Mouse (Mus musculus): ENCODE data around the gene Pabpc1l. TPM values are rescaled to one million over a fixed set of nuclear protein-coding genes. Genes with fewer than 3 reads are reported as not detected.
A peak's percentile ranks its signal among the peaks of the same experiment; 100 is the strongest.

The Pabpc1l gene
- polyA plus RNA-seq, 1 experiment: 0.97 TPM

DNA sequence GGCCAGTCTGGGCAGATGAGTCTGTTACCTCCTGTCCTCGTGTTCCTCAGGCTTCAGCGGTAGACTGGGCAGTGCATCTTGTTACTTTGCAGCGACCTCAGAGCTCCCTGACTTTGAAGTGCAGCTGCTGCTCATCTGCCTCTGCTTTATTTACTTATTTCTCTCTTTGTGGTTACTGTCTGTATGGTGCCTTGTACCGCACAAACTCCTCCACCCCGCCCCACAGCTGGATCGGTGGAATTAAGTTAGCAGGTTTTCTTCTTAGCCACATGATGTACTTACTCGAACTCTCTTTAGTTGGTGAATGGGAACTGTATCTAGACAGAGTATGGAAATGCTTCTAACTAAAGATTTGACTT, 59.1 kb downstream of the Pabpc1l start:
- H3K4me3 ChIP-seq (ENCODE audit: control insufficient read depth, insufficient read depth, low read length): no peak overlapping the region
- H3K4me1 ChIP-seq (replicated peaks; ENCODE audit: control insufficient read depth, insufficient read depth, low read length): peaks cover 51% of the 10 kb centered on the region
- no peaks in the 10 kb centered on the region for H3K27me3 ChIP-seq (ENCODE audit: control insufficient read depth, insufficient read depth, low read length)
- WGBS: 5% methylated on average over 7 of the region's 7 CpGs
- no peak for TF ChIP-seq CTCF (IDR thresholded peaks at IDR 0.05; ENCODE audit: borderline replicate concordance, control insufficient read depth, extremely low read depth, insufficient read depth, low read length, poor library complexity)
- no peak for TF ChIP-seq POLR2A (IDR thresholded peaks at IDR 0.05; ENCODE audit: control insufficient read depth, extremely low read depth, insufficient read depth, low read length, poor library complexity)
- peaks cover 76% of the 10 kb centered on the region for H3K36me3 ChIP-seq (ENCODE audit: control insufficient read depth, insufficient read depth, low read length)
- peak overlapping the region; percentile 100 for H3K27ac ChIP-seq (ENCODE audit: control insufficient read depth, insufficient read depth, low read length)
- peak; percentile 81 for DNase-seq

DNA sequence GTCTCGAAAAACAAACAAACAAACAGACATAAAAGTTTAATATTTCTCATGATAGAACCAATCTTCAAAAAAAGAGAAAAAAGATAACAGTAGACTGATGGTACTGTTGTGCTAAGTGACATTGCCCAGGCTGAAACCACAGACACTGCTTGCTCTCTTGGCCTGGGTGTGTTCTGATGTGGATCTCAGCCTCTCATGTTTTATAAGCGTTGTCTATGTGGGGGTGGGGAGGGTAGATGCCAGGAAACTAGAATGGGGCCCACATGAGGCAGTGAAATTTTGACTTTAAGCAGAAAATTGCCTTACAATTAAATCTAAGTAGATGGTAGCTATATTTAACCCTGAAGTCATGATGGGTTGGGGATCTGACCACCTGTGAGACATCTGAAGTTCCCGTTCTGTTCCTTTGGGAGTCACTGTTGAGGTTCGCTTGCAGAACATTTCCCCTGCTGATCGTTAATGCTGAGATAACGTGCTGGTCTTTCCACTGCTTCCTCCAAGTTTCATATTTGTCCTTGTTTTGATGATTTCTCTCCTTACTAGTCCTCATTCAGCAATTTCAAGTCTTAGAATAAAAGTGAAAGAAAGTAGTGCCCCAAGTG, 62.3 kb downstream of the Pabpc1l start:
- peaks cover 78% of the 10 kb centered on the region for H3K36me3 ChIP-seq (ENCODE audit: control insufficient read depth, insufficient read depth, low read length)
- WGBS: 63% methylated on average over 6 of the region's 6 CpGs

DNA sequence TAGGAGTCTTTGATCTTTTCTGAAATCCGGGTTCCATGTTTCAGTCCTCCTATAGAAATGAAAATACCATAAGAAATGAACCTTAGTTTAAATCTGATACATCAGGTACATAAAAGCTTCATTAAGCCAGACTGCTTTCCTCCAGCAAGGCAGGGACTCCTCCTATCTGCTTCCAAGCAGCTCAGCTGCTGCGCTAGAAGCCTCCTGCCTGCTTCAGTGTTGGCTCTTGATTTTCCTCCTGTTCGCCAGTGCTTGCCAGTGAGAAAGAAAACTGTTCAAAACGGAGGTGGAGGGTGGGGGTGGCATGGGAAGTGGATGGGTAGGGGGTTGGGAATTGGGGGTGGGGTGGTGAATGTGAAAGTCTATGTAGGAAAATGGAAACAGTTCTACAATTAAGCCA, 64.3 kb downstream of the Pabpc1l start:
- H3K36me3 ChIP-seq (ENCODE audit: control insufficient read depth, insufficient read depth, low read length): peaks cover 77% of the 10 kb centered on the region
- no peak for TF ChIP-seq CTCF (IDR thresholded peaks at IDR 0.05; ENCODE audit: borderline replicate concordance, control insufficient read depth, extremely low read depth, insufficient read depth, low read length, poor library complexity)
- no peak for TF ChIP-seq POLR2A (IDR thresholded peaks at IDR 0.05; ENCODE audit: control insufficient read depth, extremely low read depth, insufficient read depth, low read length, poor library complexity)
- H3K4me1 ChIP-seq (replicated peaks; ENCODE audit: control insufficient read depth, insufficient read depth, low read length): peaks cover 30% of the 10 kb centered on the region
- no peak for DNase-seq
- no peak overlapping the region for H3K4me3 ChIP-seq (ENCODE audit: control insufficient read depth, insufficient read depth, low read length)
- WGBS: 93% methylated on average over 4 of the region's 4 CpGs
- H3K27ac ChIP-seq (ENCODE audit: control insufficient read depth, insufficient read depth, low read length): no peak overlapping the region; the same call in 1 of the 2 replicates
- no peaks in the 10 kb centered on the region for H3K27me3 ChIP-seq (ENCODE audit: control insufficient read depth, insufficient read depth, low read length)

More for the DNA sequence above, 62.3 kb downstream of the Pabpc1l start:
- TF ChIP-seq POLR2A (IDR thresholded peaks at IDR 0.05; ENCODE audit: control insufficient read depth, extremely low read depth, insufficient read depth, low read length, poor library complexity): no peak
- TF ChIP-seq CTCF (IDR thresholded peaks at IDR 0.05; ENCODE audit: borderline replicate concordance, control insufficient read depth, extremely low read depth, insufficient read depth, low read length, poor library complexity): no peak
- peaks cover 39% of the 10 kb centered on the region for H3K4me1 ChIP-seq (replicated peaks; ENCODE audit: control insufficient read depth, insufficient read depth, low read length)
- peak overlapping the region; percentile 50 for H3K27ac ChIP-seq (ENCODE audit: control insufficient read depth, insufficient read depth, low read length)
- no peak overlapping the region for H3K4me3 ChIP-seq (ENCODE audit: control insufficient read depth, insufficient read depth, low read length)
- H3K27me3 ChIP-seq (ENCODE audit: control insufficient read depth, insufficient read depth, low read length): no peaks in the 10 kb centered on the region
- DNase-seq: no peak

GRCm38 (mm10) chr2:164094152-164094551, 68.9 kb downstream of the Pabpc1l start:
- 41% methylated on average over 7 of the region's 7 CpGs for WGBS
- Histone ChIP-seq H3K4me1 (replicated peaks; ENCODE audit: control insufficient read depth, insufficient read depth, low read length) (peaks cover 8% of the 10 kb centered on the region; the same call in 1 of the 2 replicates), H3K4me3 (ENCODE audit: control insufficient read depth, insufficient read depth, low read length) (no peak overlapping the region), H3K27ac (ENCODE audit: control insufficient read depth, insufficient read depth, low read length) (no peak overlapping the region), H3K27me3 (ENCODE audit: control insufficient read depth, insufficient read depth, low read length) (no peaks in the 10 kb centered on the region), H3K36me3 (ENCODE audit: control insufficient read depth, insufficient read depth, low read length) (peaks cover 75% of the 10 kb centered on the region)
- TF ChIP-seq CTCF (IDR thresholded peaks at IDR 0.05; ENCODE audit: borderline replicate concordance, control insufficient read depth, extremely low read depth, insufficient read depth, low read length, poor library complexity): no peak
- no peak for TF ChIP-seq POLR2A (IDR thresholded peaks at IDR 0.05; ENCODE audit: control insufficient read depth, extremely low read depth, insufficient read depth, low read length, poor library complexity)
- DNase-seq: no peak

- Histone ChIP-seq H3K4me1 (replicated peaks; ENCODE audit: control insufficient read depth, insufficient read depth, low read length) (no peaks in the 10 kb centered on the region), H3K27ac (ENCODE audit: control insufficient read depth, insufficient read depth, low read length) (no peak overlapping the region), H3K36me3 (ENCODE audit: control insufficient read depth, insufficient read depth, low read length) (peaks cover 79% of the 10 kb centered on the region), H3K27me3 (ENCODE audit: control insufficient read depth, insufficient read depth, low read length) (no peaks in the 10 kb centered on the region), H3K4me3 (ENCODE audit: control insufficient read depth, insufficient read depth, low read length) (no peak overlapping the region)
- no peak for DNase-seq
- TF ChIP-seq CTCF (IDR thresholded peaks at IDR 0.05; ENCODE audit: borderline replicate concordance, control insufficient read depth, extremely low read depth, insufficient read depth, low read length, poor library complexity) (no peak), POLR2A (IDR thresholded peaks at IDR 0.05; ENCODE audit: control insufficient read depth, extremely low read depth, insufficient read depth, low read length, poor library complexity) (no peak)
- WGBS: 96% methylated on average over 11 of the region's 11 CpGs
These were observed 73.5 kb downstream of the Pabpc1l start for GRCm38 (mm10) chr2:164098603-164099250.

Other genes starting within 250 kb of the Pabpc1l start
- 1.7 and 2.1 TPM in 2 replicates for gene Ccn5, start 204.6 kb upstream of the Pabpc1l start, polyA plus RNA-seq (2012; rRNA removed)
- gene Kcnk15, start 171.8 kb upstream of the Pabpc1l start, polyA plus RNA-seq (2012; rRNA removed): not detected in 2 replicates
- 0.04 and 0.18 TPM in 2 replicates for gene Rims4, start 106.8 kb upstream of the Pabpc1l start, polyA plus RNA-seq (2012; rRNA removed)
- 39.1 and 42.5 TPM in 2 replicates for gene Ywhab, start 30.5 kb upstream of the Pabpc1l start, polyA plus RNA-seq (2012; rRNA removed)
- 85.1 and 90.1 TPM in 2 replicates for gene Stk4, start 44.9 kb downstream of the Pabpc1l start, polyA plus RNA-seq (2012; rRNA removed)
- 83.7 and 93.8 TPM in 2 replicates for gene Tomm34, start 45.7 kb downstream of the Pabpc1l start, polyA plus RNA-seq (2012; rRNA removed)
- 0.07 TPM in 1 of 2 replicates, not detected in the other for gene Kcns1, start 145.7 kb downstream of the Pabpc1l start, polyA plus RNA-seq (2012; rRNA removed)
- gene Wfdc5, start 157.3 kb downstream of the Pabpc1l start, polyA plus RNA-seq (2012; rRNA removed): 0.11 and 0.65 TPM in 2 replicates
- gene Wfdc12, start 165.2 kb downstream of the Pabpc1l start, polyA plus RNA-seq (2012; rRNA removed): 0.42 TPM in 1 of 2 replicates, not detected in the other
- gene Wfdc15a, start 174.7 kb downstream of the Pabpc1l start, polyA plus RNA-seq (2012; rRNA removed): not detected in 2 replicates
- not detected in 2 replicates for gene Wfdc15b, start 196.2 kb downstream of the Pabpc1l start, polyA plus RNA-seq (2012; rRNA removed)
- gene Svs2, start 213.0 kb downstream of the Pabpc1l start, polyA plus RNA-seq (2012; rRNA removed): not detected in 2 replicates
- not detected in 2 replicates for gene Svs3b, start 231.2 kb downstream of the Pabpc1l start, polyA plus RNA-seq (2012; rRNA removed)

All from thymus, adult 2 months (tissue).